26 mouse cellular contexts compared by ENCODE assay signal in genomic region chr3:101208751-101209150, GRCm38 (mm10).
"Had no signal": no experiment of that assay in that cellular context is flagged by ENCODE, and none has a peak within 500 bp of the region (broad histone marks: within the 10 kb centered on the region; RNA-seq: fewer than 3 reads in every experiment).

No protein-coding gene starts in this region.

- H3K27me3 ChIP-seq: heart, embryonic 12.5 days; hindbrain, embryonic 12.5 days; intestine, embryonic 15.5 days; limb, embryonic 12.5 days; liver, embryonic 13.5 days had no signal

- DNase-seq: gastrocnemius, postnatal 14 days; gastrocnemius, postnatal 36 days; heart, adult 18-20 months; heart, postnatal 10 days; heart, postnatal 4 days; kidney, adult 18-20 months; kidney, adult 8-10 months; kidney, postnatal 10 days; kidney, postnatal 25 days; kidney, postnatal 4 days; liver; liver, embryonic 13.5 days had no signal

- H3K4me3 ChIP-seq: heart, embryonic 10.5 days; heart, embryonic 12.5 days; hindbrain, embryonic 10.5 days; hindbrain, embryonic 12.5 days; intestine, embryonic 15.5 days; layer of hippocampus, adult 2 months; left cerebral cortex, adult 2 months; limb, embryonic 10.5 days; limb, embryonic 12.5 days; liver, embryonic 13.5 days had no signal

- H3K4me2 ChIP-seq: heart, embryonic 12.5 days; hindbrain, embryonic 12.5 days; hindbrain, embryonic 14.5 days; intestine, embryonic 15.5 days; limb, embryonic 12.5 days; liver, embryonic 11.5 days; liver, embryonic 13.5 days had no signal

- H3K9ac ChIP-seq: heart, embryonic 12.5 days; hindbrain, embryonic 12.5 days; hindbrain, embryonic 14.5 days; intestine, embryonic 15.5 days; limb, embryonic 12.5 days; liver, embryonic 13.5 days had no signal

- H3K9me3 ChIP-seq: heart, embryonic 10.5 days; heart, embryonic 12.5 days; hindbrain, embryonic 10.5 days; hindbrain, embryonic 12.5 days; intestine, embryonic 15.5 days; limb, embryonic 10.5 days; limb, embryonic 12.5 days; liver, embryonic 13.5 days had no signal

- H3K4me1 ChIP-seq: liver, embryonic 13.5 days had no signal

- ATAC-seq: hindbrain, embryonic 16.5 days; inflammation-experienced regulatory T-cells, adult 6 months; intestine, embryonic 15.5 days; intestine, postnatal 0 days had no signal

- H3K27ac ChIP-seq: heart, embryonic 10.5 days; hindbrain, embryonic 10.5 days; hindbrain, embryonic 12.5 days; hindbrain, embryonic 14.5 days; intestine, embryonic 15.5 days; layer of hippocampus, adult 2 months; left cerebral cortex, adult 2 months; limb, embryonic 10.5 days; limb, embryonic 12.5 days; liver, embryonic 13.5 days had no signal

- H3K36me3 ChIP-seq: heart, embryonic 10.5 days; heart, embryonic 12.5 days; hindbrain, embryonic 10.5 days; hindbrain, embryonic 12.5 days; intestine, embryonic 15.5 days; limb, embryonic 10.5 days; limb, embryonic 12.5 days; liver, embryonic 13.5 days had no signal
